Comparison of ENCODE assay signal across 14 mouse cellular contexts in genomic region chr8:72677331-72677730, GRCm38 (mm10). TPM values are rescaled to one million over a fixed set of nuclear protein-coding genes. Genes with fewer than 3 reads are reported as not detected.
"Had no signal": no experiment of that assay in that cellular context is flagged by ENCODE, and none has a peak within 500 bp of the region (broad histone marks: within the 10 kb centered on the region; RNA-seq: fewer than 3 reads in every experiment).

No protein-coding gene starts in this region.

- H3K36me3 ChIP-seq: lung, embryonic 15.5 days; midbrain, embryonic 13.5 days; midbrain, embryonic 15.5 days; neural tube, embryonic 12.5 days; stomach, embryonic 15.5 days had no signal

- H3K4me1 ChIP-seq: lung, embryonic 15.5 days; midbrain, embryonic 13.5 days; midbrain, embryonic 15.5 days; neural tube, embryonic 12.5 days; stomach, embryonic 15.5 days had no signal

- H3K9me3 ChIP-seq: lung, embryonic 15.5 days; megakaryocyte, embryonic 14.5 days; midbrain, embryonic 13.5 days; midbrain, embryonic 15.5 days; neural tube, embryonic 12.5 days; stomach, embryonic 15.5 days had no signal

- H3K27me3 ChIP-seq: lung, embryonic 15.5 days; megakaryocyte, embryonic 14.5 days; midbrain, embryonic 13.5 days; midbrain, embryonic 15.5 days; neural tube, embryonic 12.5 days; stomach, embryonic 15.5 days had no signal

- H3K27ac ChIP-seq: lung, embryonic 15.5 days; macrophage; midbrain, embryonic 13.5 days; midbrain, embryonic 15.5 days; neural tube, embryonic 12.5 days; stomach, embryonic 15.5 days; stomach, postnatal 0 days had no signal

- H3K4me3 ChIP-seq: lung, embryonic 15.5 days; megakaryocyte, embryonic 14.5 days; midbrain, embryonic 13.5 days; midbrain, embryonic 15.5 days; neural tube, embryonic 12.5 days; stomach, embryonic 15.5 days had no signal

- H3K9ac ChIP-seq: liver, postnatal 0 days; lung, embryonic 15.5 days; midbrain, embryonic 13.5 days; midbrain, embryonic 15.5 days; neural tube, embryonic 12.5 days; stomach, embryonic 15.5 days had no signal

- DNase-seq: liver, postnatal 0 days; lung, adult 2 months; lung, postnatal 14 days; lung, postnatal 36 days; right cerebral cortex, postnatal 14 days; thymus, postnatal 25 days had no signal

RNA-seq across cellular contexts. Expression of gene Nwd1, which starts 30.8 kb away (rescaled TPM):
- polyA plus RNA-seq: liver, postnatal 0 days had no signal
